Mouse (Mus musculus): ENCODE results near the gene Meox2. TPM values are rescaled to one million over a fixed set of nuclear protein-coding genes. Genes with fewer than 3 reads are reported as not detected.

The Meox2 gene
- total RNA-seq, 2 experiments from 2014 or later = not detected

Other genes with a start within 250 kb of the Meox2 start
- gene Agmo, start 133.1 kb downstream of the Meox2 start, total RNA-seq (2015) = 0.87 and 1.1 TPM in 2 replicates
- 0.12 and 0.37 TPM in 2 replicates for gene Agmo, start 133.1 kb downstream of the Meox2 start, total RNA-seq (2017)

Data from megakaryocyte, adult 5-6 weeks (primary cell).